Mouse (Mus musculus): ENCODE data around the gene Scn4a.

GRCm38 (mm10) chr11:106381011-106381410, 27.9 kb upstream of the Scn4a start:
- no peak for TF ChIP-seq FLI1 (IDR thresholded peaks at IDR 0.05; ENCODE audit: low read length)
- TF ChIP-seq GATA1 (IDR thresholded peaks at IDR 0.05; ENCODE audit: borderline replicate concordance, low read length): no peak

All from megakaryocyte, embryonic 14.5 days (primary cell).